Mouse (Mus musculus) layer of hippocampus, postnatal 25 days (tissue): ENCODE results near the gene Xylt2. TPM values are rescaled to one million over a fixed set of nuclear protein-coding genes. Genes with fewer than 3 reads are reported as not detected.

Source experiments
- DNase-seq, 2 experiments: peaks; one replicate each; pipeline ENCODE4 v3.0.0; 2022; ENCODE audit warnings: mixed read lengths in 2 of 2, low spot score in 1 of 2; ENCODE audit errors: extremely low spot score in 1 of 2
- total RNA-seq, 2 experiments: library from RNA; stranded (reverse); gene quantifications; 2 replicates each; pipeline ENCODE4 v1.2.3; 2021

Xylt2 gene
- total RNA-seq, 2 experiments from 2014 or later = 24.2 to 24.8 TPM

DNA sequence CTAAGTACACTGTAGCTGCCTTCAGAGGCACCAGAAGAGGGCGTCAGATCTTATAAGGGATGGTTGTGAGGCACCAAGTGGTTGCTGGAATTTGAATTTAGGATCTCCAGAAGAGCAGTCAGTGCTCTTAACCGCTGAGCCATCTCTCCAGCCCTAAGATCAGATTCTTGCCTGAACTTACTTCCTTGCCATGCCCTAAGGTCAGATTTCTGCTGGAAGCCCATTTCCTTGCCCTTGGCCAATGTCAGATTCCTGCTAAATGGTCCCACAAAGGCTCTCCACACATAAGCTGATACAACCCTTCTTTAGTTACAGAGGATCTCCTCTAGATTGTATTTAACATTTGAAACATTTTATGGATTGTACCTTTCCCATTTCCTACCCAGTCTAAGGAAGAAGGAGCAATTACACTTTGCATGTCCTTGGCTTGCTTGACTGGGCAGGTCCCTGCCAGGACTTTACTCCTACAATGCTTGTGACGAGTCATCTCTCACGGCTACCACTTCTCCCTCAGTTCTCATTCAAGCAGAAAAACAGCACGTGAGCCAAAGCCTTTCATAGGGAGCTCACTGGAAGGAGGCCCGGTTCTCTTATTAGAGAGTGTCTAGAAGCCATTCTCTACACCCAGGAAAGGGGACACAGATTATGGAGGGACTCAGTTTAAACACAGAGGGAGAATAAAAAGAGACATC, 56.4 kb downstream of the Xylt2 start:
- no peak for DNase-seq

DNA sequence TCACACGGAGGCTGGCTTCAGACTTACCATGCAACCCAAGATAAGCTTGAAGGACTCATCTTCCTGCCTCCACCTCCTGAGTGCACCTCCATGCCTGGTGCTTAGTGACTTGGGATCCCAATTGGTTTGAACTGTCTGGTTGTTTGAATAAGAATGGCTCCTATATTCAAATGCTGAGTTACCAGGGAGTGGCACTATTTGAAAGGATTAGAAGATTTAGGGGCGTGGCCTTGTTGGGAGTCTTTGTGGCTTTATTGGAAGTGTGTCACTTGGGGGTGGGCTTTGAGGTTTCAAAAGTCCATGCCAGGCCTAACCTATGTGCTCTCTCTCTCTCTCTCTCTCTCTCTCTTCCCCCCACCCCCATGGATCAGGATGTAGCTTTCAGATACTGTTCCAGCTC, 59.7 kb downstream of the Xylt2 start:
- DNase-seq = no peak

DNA sequence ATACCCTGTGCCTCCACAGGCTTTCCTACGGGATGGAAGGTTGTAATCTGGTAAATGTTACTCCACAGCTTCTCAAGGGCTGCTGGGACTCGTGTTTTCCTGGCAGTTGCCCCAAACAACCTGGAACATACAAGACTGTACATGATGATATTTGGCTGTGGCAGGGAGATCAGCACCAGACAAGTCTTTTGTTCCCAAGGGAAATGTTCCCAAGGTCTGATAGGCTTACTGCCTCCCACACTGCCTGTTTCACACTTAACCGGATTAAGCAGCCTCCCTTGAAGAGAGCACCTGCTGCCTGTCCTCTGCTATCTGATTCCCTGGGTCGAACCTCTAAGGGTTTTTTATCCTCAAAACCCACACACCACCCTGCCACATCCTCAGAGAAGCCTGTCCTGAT, 61.8 kb downstream of the Xylt2 start:
- DNase-seq = no peak

DNA sequence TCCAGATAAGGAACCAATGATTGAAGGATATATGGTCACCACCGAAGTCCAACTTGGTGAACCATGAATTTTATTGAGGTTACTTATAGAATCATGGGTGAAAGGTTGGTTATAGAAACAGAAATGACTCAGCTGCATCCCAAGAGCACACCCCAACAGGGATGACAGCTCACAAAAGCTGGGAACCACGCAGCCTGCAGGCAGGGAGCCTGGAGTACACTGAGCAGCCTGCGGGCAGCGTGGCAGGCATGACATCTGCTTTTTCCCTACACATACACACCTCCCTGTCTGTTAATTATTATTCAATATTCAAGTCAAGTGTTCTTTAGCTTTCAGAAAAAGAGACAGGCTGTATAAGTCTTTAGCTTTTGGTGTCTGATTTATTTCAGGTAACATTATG, 62.7 kb downstream of the Xylt2 start:
- DNase-seq = no peak

Other genes with a start within 250 kb of the Xylt2 start
- 10 to 100 TPM; 49.7 to 72.3 TPM for gene Cacna1g, start 203.3 kb downstream of the Xylt2 start, total RNA-seq
- gene Spata20, start 191.3 kb downstream of the Xylt2 start, total RNA-seq = under 1 TPM in 1 of 2 experiments, not detected in 1; 0.34 TPM
- 1 to 10 TPM; 2.0 to 2.3 TPM for gene Epn3, start 177.5 kb downstream of the Xylt2 start, total RNA-seq
- gene Mycbpap, start 155.8 kb downstream of the Xylt2 start, total RNA-seq = 1 to 10 TPM; 3.0 to 3.9 TPM
- gene Rsad1, start 128.3 kb downstream of the Xylt2 start, total RNA-seq = 10 to 100 TPM; 10.3 to 10.8 TPM
- under 1 TPM; 0.62 to 0.70 TPM for gene Chad, start 112.5 kb downstream of the Xylt2 start, total RNA-seq
- 10 to 100 TPM; 15.3 to 20.4 TPM for gene Acsf2, start 75.6 kb downstream of the Xylt2 start, total RNA-seq
- gene Lrrc59, start 47.7 kb downstream of the Xylt2 start, total RNA-seq = 10 to 100 TPM; 71.6 to 79.1 TPM
- gene Mrpl27, start 23.7 kb downstream of the Xylt2 start, total RNA-seq = 10 to 100 TPM; 72.9 to 80.1 TPM
- gene Eme1, start 23.6 kb downstream of the Xylt2 start, total RNA-seq = under 1 TPM; 0.28 to 0.44 TPM
- gene Gm11541, start 27.0 kb upstream of the Xylt2 start, total RNA-seq = not detected
- gene Cdc34b, start 64.3 kb upstream of the Xylt2 start, total RNA-seq = under 1 TPM in 1 of 2 experiments, not detected in 1; 0.22 TPM
- not detected for gene Tmem92, start 105.2 kb upstream of the Xylt2 start, total RNA-seq